Mouse (Mus musculus) megakaryocyte, embryonic 14.5 days (primary cell): ENCODE measurements around the gene Ppp6r2.

Experiments
- FLI1 ChIP-seq: IDR thresholded peaks from 2 replicates; pipeline ENCODE4 v1.6.1; 2012; ENCODE audit warnings: low read length, inconsistent platforms, mixed read lengths
- GATA1 ChIP-seq: IDR thresholded peaks from 3 replicates; pipeline ENCODE4 v1.6.1; 2012; ENCODE audit warnings: mixed read lengths, low read length, inconsistent platforms, borderline replicate concordance

- no peak for TF ChIP-seq GATA1
- TF ChIP-seq FLI1, result no peak
These were observed 2.2 kb downstream of the Ppp6r2 start for GRCm38 (mm10) chr15:89213517-89213916.
